Mouse (Mus musculus): Measurements from ENCODE around the gene Rnase2a.
"Not testable (repeated sequence)": the region's sequence is repeated elsewhere in the genome, so short reads cannot be mapped to it uniquely, and the experiment has no call there.

Gene Rnase2a

DNA sequence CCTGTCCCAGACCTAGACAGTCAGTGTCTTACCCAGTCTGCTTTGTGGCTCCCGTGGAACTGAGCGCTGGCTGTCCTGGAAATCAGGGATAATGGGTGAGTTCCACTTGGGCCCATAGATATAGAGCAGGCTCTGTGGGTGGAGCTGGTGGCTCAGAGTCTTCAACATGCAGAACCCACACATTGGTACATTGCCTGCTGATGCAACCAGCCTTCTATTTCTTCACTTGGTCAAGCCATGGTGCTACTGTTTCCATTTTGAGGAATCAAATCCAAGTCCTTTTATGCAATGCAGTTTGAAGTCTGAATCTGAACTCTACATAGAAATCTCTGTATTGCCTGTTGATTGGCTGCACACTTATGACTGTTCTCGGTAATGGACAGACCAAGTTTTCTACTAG, at the start of gene Rnase2a:
Gene Rnase2a, minus strand, starts transcription at position 72 of the 400 bp plus-strand sequence.
- no peak for DNase-seq (ENCODE audit: extremely low read depth, low read depth, low spot score)

DNA sequence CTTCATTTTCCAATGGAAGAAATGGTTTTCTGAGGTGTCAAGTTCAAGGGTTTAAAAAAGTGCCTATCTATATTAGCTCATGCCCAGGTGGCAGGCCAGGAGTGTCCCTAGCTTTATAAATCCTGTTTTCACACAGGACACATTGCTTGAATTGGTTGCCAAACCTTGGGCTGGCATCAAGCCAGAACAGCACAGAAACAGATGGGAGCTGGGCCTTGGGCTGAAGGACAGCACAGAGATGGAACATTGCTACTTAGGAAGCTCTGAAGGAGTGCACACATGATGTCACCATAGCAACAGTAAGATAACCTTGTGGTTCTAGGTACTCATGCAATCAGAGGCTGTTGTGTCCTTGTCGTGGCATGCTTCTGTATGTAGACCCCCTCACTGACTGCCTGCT, 35.6 kb upstream of the Rnase2a start:
- DNase-seq (ENCODE audit: extremely low read depth, low read depth, low spot score), result no peak

DNA sequence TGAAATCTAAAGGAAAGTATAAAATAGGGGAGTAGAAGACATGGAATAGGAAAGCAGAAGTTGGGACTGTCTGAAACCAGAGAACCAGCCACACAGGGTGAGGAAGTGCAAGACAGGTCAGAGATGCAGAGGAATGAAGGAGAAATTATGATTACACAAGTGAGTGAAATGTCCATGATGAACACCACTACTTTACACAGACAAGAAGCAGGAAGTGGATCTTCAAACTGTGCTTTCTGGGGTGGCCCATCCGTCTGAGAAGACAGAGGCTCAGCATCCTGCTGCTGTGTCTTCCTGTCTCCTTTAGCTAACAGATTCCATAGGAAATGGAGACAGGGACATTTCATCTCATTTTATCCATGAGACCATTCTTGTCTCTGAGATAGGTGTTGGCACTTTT, 22.6 kb upstream of the Rnase2a start:
- DNase-seq (ENCODE audit: extremely low read depth, low read depth, low spot score), result not testable (repeated sequence)

GRCm38 (mm10) chr14:51268677-51269076, 12.8 kb upstream of the Rnase2a start:
- no peak for DNase-seq (ENCODE audit: extremely low read depth, low read depth, low spot score)

DNA sequence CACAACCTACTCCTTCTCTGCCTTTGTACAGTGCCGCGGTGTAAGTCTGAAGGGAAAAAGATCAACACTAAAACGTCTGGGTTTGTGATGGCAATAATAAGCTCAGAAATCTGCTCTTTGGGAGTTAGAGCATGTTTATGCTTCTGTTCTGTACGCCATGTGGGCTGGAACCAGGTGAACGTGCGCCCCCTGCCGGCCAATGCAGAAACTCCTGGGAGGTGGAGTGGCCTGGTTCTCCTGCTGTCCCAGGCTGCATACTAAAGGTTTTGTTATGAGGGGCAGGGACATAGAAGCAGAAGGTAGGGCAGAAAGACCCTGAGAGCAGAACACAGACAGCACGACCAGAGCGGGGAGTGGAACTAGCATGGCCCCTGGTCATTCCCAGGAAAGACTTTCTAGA, 10.2 kb upstream of the Rnase2a start:
- DNase-seq (ENCODE audit: extremely low read depth, low read depth, low spot score), result no peak

DNA sequence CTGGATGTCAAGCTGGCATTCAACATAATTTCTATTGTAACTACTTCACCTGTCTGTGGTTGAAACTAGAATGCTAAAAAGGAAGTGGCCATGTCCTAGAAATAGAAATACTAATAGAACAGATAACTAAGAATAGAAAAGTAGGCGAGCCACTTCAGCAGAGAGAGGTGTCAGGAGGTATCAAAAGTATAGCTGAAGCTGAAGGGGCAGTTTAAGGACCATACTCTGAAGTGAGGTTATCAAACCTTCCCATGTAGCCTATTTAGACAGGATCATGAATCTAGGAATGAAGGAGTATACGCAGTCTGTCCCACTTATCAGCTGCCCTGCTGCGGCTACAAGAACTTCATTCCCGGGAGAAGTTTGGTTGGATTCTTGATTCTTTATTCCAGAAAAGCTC, 9.8 kb upstream of the Rnase2a start:
- no peak for DNase-seq (ENCODE audit: extremely low read depth, low read depth, low spot score)

GRCm38 (mm10) chr14:51262397-51262796, 6.5 kb upstream of the Rnase2a start:
- DNase-seq (ENCODE audit: extremely low read depth, low read depth, low spot score), result no peak

DNA sequence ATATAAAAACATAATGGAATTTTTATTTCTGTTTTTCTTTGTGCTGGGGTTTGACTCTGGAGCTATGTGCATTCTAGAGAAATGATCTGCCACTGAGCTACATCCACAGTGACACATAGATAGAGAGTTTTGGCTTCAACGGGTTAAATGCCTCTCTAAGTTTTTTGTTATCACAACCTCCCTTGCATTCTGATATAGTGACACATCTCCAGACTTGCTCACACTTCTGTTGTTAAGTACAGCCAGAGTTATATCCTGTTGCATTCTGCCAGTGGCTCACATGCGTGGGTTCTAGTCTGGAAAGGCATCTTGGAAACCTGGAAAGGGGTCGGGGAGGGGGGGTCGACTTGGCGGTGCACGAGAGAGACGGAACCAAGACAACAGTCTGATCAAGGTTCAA, 3.8 kb upstream of the Rnase2a start:
- DNase-seq (ENCODE audit: extremely low read depth, low read depth, low spot score), result no peak

DNA sequence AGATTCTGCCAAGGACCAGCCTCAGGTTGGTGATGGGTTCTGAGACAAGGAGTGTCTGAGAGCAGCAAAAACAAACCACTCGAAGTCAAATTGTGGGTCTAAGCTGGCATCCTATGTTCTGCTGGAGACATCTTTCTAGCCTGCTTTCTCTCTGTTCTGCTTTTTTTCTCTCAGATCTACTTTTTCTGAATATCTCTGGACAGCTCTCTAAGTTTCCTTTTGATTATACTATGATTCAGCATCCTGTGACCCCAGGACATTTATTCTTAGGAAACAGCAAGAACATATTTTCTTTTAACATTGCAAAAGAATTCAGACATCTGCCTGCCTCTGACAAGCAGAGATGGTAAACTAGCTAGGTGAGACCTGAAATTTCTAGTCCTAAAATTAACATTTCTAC, 2.3 kb downstream of the Rnase2a start:
- no peak for DNase-seq (ENCODE audit: extremely low read depth, low read depth, low spot score)

DNA sequence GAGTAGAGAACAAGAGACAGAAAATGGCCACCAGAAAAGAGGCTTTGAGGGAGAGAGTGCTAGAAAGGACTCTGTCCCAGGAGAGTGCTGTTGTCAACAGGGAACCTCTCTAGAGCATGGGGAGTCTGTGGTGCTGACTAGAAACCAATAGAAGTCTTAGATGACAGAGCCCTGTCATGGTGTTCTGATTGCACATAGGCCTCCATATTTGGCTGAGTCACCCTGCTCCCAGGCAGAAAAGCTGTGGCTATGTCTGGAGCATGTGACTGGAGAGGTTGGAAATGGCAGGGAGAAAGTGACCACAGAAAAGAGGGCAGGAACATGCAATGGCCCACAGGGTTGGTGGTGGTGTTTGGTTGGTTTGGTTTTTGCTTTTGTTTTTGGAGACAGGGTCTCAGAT, 3.7 kb downstream of the Rnase2a start:
- DNase-seq (ENCODE audit: extremely low read depth, low read depth, low spot score), result not testable (repeated sequence)

DNA sequence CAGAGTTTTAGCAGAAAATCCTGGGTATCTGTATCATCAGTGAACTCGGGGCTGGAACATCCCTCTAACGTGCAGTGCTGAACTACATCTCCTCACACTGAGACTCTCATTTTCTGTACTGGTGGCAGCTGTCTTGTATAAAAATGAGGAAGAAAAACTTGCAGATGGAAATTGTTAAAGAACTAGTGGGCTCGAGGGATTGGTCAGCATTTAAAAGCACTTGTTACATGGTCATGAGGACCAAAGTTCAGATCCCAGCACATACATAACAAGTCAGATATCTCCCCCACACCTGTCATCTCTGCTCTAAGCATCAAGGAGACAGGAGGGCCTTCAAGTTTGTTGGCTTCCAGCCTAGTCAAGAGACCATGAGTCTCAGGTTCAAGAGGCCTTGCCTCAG, 5.6 kb downstream of the Rnase2a start:
- no peak for DNase-seq (ENCODE audit: extremely low read depth, low read depth, low spot score)

DNA sequence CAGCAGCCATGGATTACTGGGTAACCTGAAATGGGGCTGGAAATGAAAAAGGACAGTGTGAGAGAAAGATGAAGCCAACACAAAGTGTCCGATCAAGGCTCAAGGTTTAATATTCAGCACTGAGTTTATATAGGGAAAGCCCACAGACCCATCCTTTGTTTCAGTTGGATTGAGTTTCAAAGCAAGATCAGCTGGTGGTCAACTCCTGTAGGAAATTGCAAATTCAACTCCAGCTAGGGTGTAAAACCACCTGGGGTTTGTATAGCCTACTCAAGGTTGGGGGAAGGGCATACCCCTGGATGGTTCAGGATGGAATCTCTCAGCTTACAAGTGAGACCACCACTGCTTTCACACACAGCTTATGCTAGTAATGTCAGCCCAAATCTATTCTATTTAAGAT, 8.2 kb downstream of the Rnase2a start:
- no peak for DNase-seq (ENCODE audit: extremely low read depth, low read depth, low spot score)

DNA sequence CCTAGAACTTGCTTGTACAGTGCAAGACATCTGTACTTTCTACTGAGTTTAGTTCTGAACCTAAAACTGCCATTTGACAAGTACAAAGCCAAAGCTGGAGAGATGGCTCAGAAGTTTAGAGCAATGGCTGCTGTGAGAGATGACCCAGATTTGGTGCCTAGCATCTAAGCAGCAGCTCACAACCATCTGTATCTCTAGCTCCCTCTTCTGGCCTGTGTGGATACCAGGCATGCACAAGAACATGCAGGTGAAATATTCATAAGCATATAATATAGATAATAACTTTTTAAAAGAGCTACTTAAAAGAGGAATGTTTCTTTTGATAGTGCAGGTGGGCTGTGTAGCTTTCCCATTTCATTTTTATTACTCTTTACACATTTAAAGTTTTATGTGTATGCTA, 15.0 kb downstream of the Rnase2a start:
- DNase-seq (ENCODE audit: extremely low read depth, low read depth, low spot score), result no peak

DNA sequence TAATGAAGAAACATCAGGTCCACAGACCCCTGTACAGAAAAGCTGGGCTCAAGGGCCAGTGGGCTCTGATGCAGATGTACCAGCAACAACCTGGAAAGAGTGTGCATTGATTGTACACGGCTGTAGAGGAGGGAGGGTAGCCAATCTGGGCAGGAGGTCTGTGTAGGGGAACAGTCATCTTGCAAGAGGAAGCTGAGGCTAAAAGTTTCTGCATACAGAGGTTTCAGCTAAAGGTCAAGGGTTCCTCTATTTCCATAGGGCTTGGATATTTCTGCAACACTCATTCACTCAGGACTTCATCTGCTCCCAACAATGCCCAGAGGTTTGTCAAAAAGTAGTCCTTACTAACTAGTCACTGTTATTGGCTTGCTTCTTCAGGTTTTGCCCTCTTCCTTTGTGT, 18.4 kb downstream of the Rnase2a start:
- not testable (repeated sequence) for DNase-seq (ENCODE audit: extremely low read depth, low read depth, low spot score)

DNA sequence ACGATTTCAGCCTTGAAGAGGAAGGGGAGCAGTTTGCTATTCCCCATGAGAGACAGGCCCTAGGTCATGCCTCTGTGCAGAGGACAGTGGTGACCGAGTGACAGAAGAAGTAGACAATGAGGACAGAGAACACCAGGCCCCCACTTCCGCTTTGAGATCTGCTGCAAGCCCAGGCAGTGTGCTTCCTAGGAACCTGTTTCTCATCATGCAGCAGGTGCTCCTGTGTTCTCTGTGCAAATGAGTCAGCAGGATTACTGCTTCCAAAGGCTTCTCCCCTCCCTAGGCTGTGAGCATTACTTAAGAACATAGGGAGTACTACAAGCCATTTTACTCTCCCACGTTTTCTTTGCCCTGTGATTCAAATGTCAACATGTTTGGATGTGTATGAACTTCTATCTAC, 26.3 kb downstream of the Rnase2a start:
- DNase-seq (ENCODE audit: extremely low read depth, low read depth, low spot score), result not testable (repeated sequence)

DNA sequence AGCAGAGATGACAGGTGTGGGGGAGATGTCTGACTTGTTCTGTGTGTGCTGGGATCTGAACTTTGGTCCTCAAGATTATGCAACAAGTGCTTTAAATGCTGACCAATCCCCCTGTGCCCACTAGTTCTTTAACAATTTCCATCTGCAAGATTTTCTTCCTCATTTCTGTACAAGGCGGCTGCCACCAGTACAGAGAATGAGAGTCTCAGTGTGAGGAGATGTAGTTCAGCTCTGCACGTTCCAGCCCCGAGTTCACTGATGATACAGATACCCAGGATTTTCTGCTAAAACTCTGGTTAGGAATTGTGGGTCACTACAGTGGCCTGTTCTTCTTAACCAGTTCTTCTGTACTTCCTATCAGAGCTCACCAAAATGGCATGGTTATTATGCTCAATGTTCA, 35.8 kb downstream of the Rnase2a start:
- DNase-seq (ENCODE audit: extremely low read depth, low read depth, low spot score), result not testable (repeated sequence)

Measured in fat pad, adult 2 months (tissue).